Mouse (Mus musculus) kidney, postnatal 0 days (tissue): ENCODE measurements at regions not wholly inside any gene's neighbourhood (a gene's known extent, or its start where the extent isn't known, plus 50 kb on each side); places are given as distances from the start of the nearest gene placed in this dataset.

Source experiments
- ATAC-seq: fragments of 200-750 bp; cut with Nextera tagmentation; replicated peaks from 2 replicates; pipeline ENCODE4 v1.8.0; 2017; ENCODE audit warnings: low read depth, moderate number of reproducible peaks, moderate TSS enrichment, moderate library complexity; ENCODE audit not compliant: low FRiP score
- DNase-seq: peaks from one replicate; pipeline ENCODE4 v3.0.0-alpha.2; 2016; ENCODE audit warnings: low spot score
- H3K27ac ChIP-seq: fragments of 300-500 bp; sonication (generic); 2 replicates; pipeline ENCODE4 v1.5.1; 2014; ENCODE audit warnings: mild to moderate bottlenecking
- H3K27me3 ChIP-seq: fragments of 300-500 bp; sonication (generic); 2 replicates; pipeline ENCODE4 v1.6.1; 2014; ENCODE audit warnings: low read length, mixed read lengths; ENCODE audit not compliant: insufficient read depth
- H3K36me3 ChIP-seq: fragments of 300-500 bp; sonication (generic); 2 replicates; pipeline ENCODE4 v1.6.1; 2014; ENCODE audit warnings: low read length, mixed read lengths; ENCODE audit not compliant: insufficient read depth
- H3K4me1 ChIP-seq: fragments of 300-500 bp; sonication (generic); replicated peaks from 2 replicates; pipeline ENCODE4 v1.6.1; 2014; ENCODE audit warnings: antibody characterized with exemption, low read length, mixed read lengths; ENCODE audit not compliant: insufficient read depth
- H3K4me2 ChIP-seq: fragments of 300-500 bp; sonication (generic); 2 replicates; pipeline ENCODE4 v1.6.1; 2014; ENCODE audit warnings: mild to moderate bottlenecking, low read length, moderate library complexity, mixed read lengths
- H3K4me3 ChIP-seq: fragments of 300-500 bp; sonication (generic); replicated peaks from 2 replicates; pipeline ENCODE4 v1.5.1; 2014; ENCODE audit warnings: low read depth, low read length
- H3K9ac ChIP-seq: fragments of 300-500 bp; sonication (generic); 2 replicates; pipeline ENCODE4 v1.6.1; 2014; ENCODE audit warnings: low read depth, low read length
- H3K9me3 ChIP-seq: fragments of 300-500 bp; sonication (generic); replicated peaks from 2 replicates; pipeline ENCODE4 v1.6.1; 2016; ENCODE audit warnings: low read length, inconsistent platforms, mixed read lengths
- CTCF ChIP-seq: IDR thresholded peaks from 2 replicates; pipeline ENCODE4 v1.5.1; 2016; ENCODE audit warnings: antibody characterized with exemption, low read depth, mild to moderate bottlenecking, moderate library complexity
- WGBS: fragments of 180-500 bp; shearing (Covaris S2); extraction: QIAGEN DNeasy Blood & Tissue Kit; methylation state at CpG from one replicate; pipeline ENCODE4 v1.1.7; 2014; 5-methylcytosine and 5-hydroxymethylcytosine counted together

- no peak overlapping the region for H3K9ac ChIP-seq
- no peak for DNase-seq
These were observed 115.7 kb downstream of the Gpam start for GRCm38 (mm10) chr19:55011341-55011740.

DNA sequence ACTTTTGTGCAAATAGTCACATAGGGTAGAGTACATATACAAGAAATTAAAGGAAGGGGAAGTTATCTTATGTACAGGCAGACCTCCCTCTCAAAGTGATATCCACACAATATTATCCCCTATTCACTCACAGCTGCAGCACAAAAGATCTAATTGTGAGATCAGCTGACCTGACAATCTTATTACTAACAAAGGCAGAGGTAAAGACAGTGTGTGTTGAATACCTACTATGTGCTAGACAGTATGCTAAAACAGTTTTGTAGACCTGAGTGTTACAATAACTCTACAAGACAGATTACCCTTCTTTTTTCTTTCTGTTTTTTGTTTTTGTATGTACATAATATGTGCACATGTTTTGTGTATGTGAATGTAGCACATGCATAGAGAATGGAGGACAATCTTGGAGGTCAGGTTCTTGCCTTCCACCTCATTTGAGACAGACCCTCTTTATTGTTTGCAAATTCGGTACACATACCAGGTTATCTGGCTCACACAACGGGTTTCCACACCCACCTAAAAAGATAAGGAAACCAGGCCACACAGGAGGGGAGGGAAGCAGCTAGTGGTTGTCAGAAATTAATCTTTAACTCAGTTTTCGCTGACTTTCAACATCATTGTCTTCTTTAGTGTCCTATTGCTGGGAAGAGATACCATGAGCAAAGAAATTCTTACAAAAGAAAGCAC, 118.4 kb downstream of the Gpam start:
- 82% methylated on average over 3 of the region's 3 CpGs for WGBS
- Histone ChIP-seq H3K4me1 (no peaks in the 10 kb centered on the region), H3K36me3 (no peaks in the 10 kb centered on the region)

More at GRCm38 (mm10) chr19:55011341-55011740, 115.7 kb downstream of the Gpam start:
- Histone ChIP-seq H3K27ac (no peak overlapping the region), H3K27me3 (no peaks in the 10 kb centered on the region), H3K36me3 (no peaks in the 10 kb centered on the region), H3K4me3 (no peak overlapping the region), H3K4me1 (no peaks in the 10 kb centered on the region), H3K4me2 (no peak overlapping the region), H3K9me3 (no peaks in the 10 kb centered on the region)
- ATAC-seq: no peak
- no peak for TF ChIP-seq CTCF
- 86% methylated on average over 14 of the region's 14 CpGs for WGBS

GRCm38 (mm10) chr19:54989982-54990381, 137.1 kb downstream of the Gpam start:
- Histone ChIP-seq H3K36me3 (no peaks in the 10 kb centered on the region), H3K4me2 (no peak overlapping the region), H3K27ac (no peak overlapping the region), H3K4me3 (no peak overlapping the region), H3K4me1 (no peaks in the 10 kb centered on the region), H3K27me3 (no peaks in the 10 kb centered on the region), H3K9ac (no peak overlapping the region), H3K9me3 (no peaks in the 10 kb centered on the region)
- ATAC-seq (no peak), DNase-seq (no peak)
- no peak for TF ChIP-seq CTCF
- 78% methylated on average over 3 of the region's 3 CpGs for WGBS

More for the DNA sequence above, 118.4 kb downstream of the Gpam start:
- H3K4me3 ChIP-seq: no peak overlapping the region
- ATAC-seq (no peak), DNase-seq (no peak)
- H3K27me3 ChIP-seq: no peaks in the 10 kb centered on the region
- H3K9me3 ChIP-seq: no peaks in the 10 kb centered on the region; the same call in 1 of the 2 replicates
- no peak overlapping the region for H3K9ac ChIP-seq
- H3K27ac ChIP-seq: no peak overlapping the region
- no peak overlapping the region for H3K4me2 ChIP-seq
- TF ChIP-seq CTCF: no peak

- Histone ChIP-seq H3K9ac (no peak overlapping the region), H3K27ac (no peak overlapping the region), H3K36me3 (no peaks in the 10 kb centered on the region), H3K4me1 (no peaks in the 10 kb centered on the region), H3K4me2 (no peak overlapping the region), H3K4me3 (no peak overlapping the region), H3K27me3 (no peaks in the 10 kb centered on the region), H3K9me3 (no peaks in the 10 kb centered on the region)
- DNase-seq (no peak), ATAC-seq (no peak)
- WGBS: 80% methylated on average over 2 of the region's 2 CpGs
- no peak for TF ChIP-seq CTCF
These were observed 142.5 kb downstream of the Gpam start for GRCm38 (mm10) chr19:54984541-54984940.

GRCm38 (mm10) chr19:54982801-54983200, 144.2 kb downstream of the Gpam start:
- H3K36me3 ChIP-seq: no peaks in the 10 kb centered on the region
- H3K9me3 ChIP-seq: no peaks in the 10 kb centered on the region
- 29% methylated on average over 4 of the region's 4 CpGs for WGBS
- no peak overlapping the region for H3K27ac ChIP-seq
- H3K9ac ChIP-seq: no peak overlapping the region
- no peaks in the 10 kb centered on the region for H3K4me1 ChIP-seq
- H3K4me2 ChIP-seq: no peak overlapping the region
- TF ChIP-seq CTCF: no peak
- DNase-seq (peak; percentile 4), ATAC-seq (no peak)
- no peak overlapping the region for H3K4me3 ChIP-seq
- no peaks in the 10 kb centered on the region for H3K27me3 ChIP-seq

GRCm38 (mm10) chr19:54971440-54972211, 155.4 kb downstream of the Gpam start:
- H3K9me3 ChIP-seq: no peaks in the 10 kb centered on the region
- no peak overlapping the region for H3K9ac ChIP-seq
- ATAC-seq (no peak), DNase-seq (no peak)
- WGBS: 84% methylated on average over 6 of the region's 6 CpGs
- no peaks in the 10 kb centered on the region for H3K36me3 ChIP-seq
- no peak overlapping the region for H3K4me2 ChIP-seq
- H3K27me3 ChIP-seq: no peaks in the 10 kb centered on the region
- H3K27ac ChIP-seq: no peak overlapping the region
- no peak overlapping the region for H3K4me3 ChIP-seq
- H3K4me1 ChIP-seq: no peaks in the 10 kb centered on the region
- TF ChIP-seq CTCF: no peak
